Mouse (Mus musculus) thymus, postnatal 36 days (tissue): ENCODE data around the gene Lce1c.

Experiments
- DNase-seq, 2 experiments: peaks; one replicate each; pipeline ENCODE4 v3.0.0; 2022; ENCODE audit warnings: mixed read lengths in 2 of 2

The Lce1c gene

GRCm38 (mm10) chr3:92678947-92679346 is at the start of gene Lce1c:
Lce1c (plus strand) TSS chr3:92679247.
- no peak for DNase-seq

GRCm38 (mm10) chr3:92637745-92638652 is 41.0 kb upstream of the Lce1c start:
- no peak for DNase-seq

GRCm38 (mm10) chr3:92638653-92638991 is 40.4 kb upstream of the Lce1c start:
- no peak for DNase-seq

- DNase-seq, result no peak
Observed at GRCm38 (mm10) chr3:92639854-92640253, 39.2 kb upstream of the Lce1c start.

GRCm38 (mm10) chr3:92648207-92648606 is 30.8 kb upstream of the Lce1c start, which contains the start of gene Lce1a1:
Lce1a1 (minus strand) TSS chr3:92648307.
- no peak for DNase-seq

- DNase-seq, result no peak
Observed at GRCm38 (mm10) chr3:92656826-92657225, 22.2 kb upstream of the Lce1c start, which contains the start of gene Lce1b. Lce1b (minus strand) TSS chr3:92656926.

GRCm38 (mm10) chr3:92670215-92670614 is 8.8 kb upstream of the Lce1c start, which contains the start of gene Lce1a2:
Lce1a2 (minus strand) TSS chr3:92670315.
- no peak for DNase-seq

GRCm38 (mm10) chr3:92687110-92687509 is 8.1 kb downstream of the Lce1c start, which contains the start of gene Lce1d:
Lce1d (minus strand) TSS chr3:92687210.
- DNase-seq, result no peak

GRCm38 (mm10) chr3:92689154-92689553 is 10.1 kb downstream of the Lce1c start:
- peak; percentile 3 to 39 for DNase-seq

GRCm38 (mm10) chr3:92691688-92692087 is 12.6 kb downstream of the Lce1c start:
- no peak for DNase-seq

GRCm38 (mm10) chr3:92694613-92695012 is 15.6 kb downstream of the Lce1c start:
- no peak for DNase-seq

GRCm38 (mm10) chr3:92708974-92709373 is 29.9 kb downstream of the Lce1c start, which contains the start of gene Lce1e:
Lce1e (minus strand) TSS chr3:92709074.
- no peak for DNase-seq

- DNase-seq, result no peak
Observed at GRCm38 (mm10) chr3:92715122-92715521, 36.1 kb downstream of the Lce1c start.

GRCm38 (mm10) chr3:92720250-92720649 is 41.2 kb downstream of the Lce1c start, which contains the start of gene Lce1f:
Lce1f (minus strand) TSS chr3:92720350.
- no peak for DNase-seq

GRCm38 (mm10) chr3:92722631-92723030 is 43.6 kb downstream of the Lce1c start:
- DNase-seq, result no peak
